Mouse (Mus musculus): ENCODE measurements around the gene Slc29a2. TPM values are rescaled to one million over a fixed set of nuclear protein-coding genes. Genes with fewer than 3 reads are reported as not detected.
"Not testable (repeated sequence)": the region's sequence is repeated elsewhere in the genome, so short reads cannot be mapped to it uniquely, and the experiment has no call there.

The Slc29a2 gene
- 4.6 and 5.9 TPM in 2 replicates for polyA plus RNA-seq (2012; rRNA removed)

DNA sequence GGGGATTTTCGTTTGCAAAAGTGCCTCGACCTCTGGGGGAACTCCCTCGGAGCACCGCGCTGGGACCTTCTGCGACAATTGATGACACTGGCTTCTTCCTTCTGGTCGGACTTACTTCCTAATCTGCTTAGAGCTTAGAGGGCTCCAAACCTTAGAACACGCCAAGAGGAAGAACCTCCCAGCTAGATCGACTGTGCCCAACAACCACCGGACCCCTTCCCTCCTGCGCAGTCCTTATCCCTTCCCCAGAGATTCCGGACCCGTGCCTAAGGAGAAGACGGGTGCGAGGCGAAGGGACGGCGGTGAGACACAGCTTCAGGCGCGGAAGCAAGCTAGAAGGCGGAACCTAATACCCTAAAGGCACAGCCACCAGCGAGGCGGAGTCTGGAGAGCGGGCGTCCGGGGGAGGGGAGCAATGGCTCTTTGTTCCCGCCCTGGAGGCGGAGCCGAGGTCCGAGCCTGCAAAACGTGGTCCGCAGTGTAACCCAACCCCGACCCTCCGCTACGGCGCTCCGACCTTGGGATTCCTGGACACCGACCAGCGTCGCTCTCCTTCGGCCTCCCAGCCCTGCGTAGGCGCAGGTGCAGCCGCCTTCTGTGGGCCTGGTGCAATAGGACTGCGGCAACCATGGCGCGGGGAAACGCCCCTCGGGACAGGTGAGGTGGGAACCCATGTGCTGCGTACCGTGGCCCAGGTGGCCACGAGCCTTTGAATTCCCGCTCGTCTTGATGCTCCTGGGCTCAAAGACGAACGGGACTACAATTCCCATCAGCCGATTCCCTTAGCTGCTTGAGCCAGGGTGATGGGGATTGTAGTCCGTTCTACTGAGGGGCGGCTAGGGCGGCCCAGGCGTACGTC, at the start of gene Slc29a2:
Gene Slc29a2, plus strand, starts transcription at position 240 of the 859 bp plus-strand sequence.
- DNase-seq (ENCODE audit: low spot score), result peak; percentile 75

DNA sequence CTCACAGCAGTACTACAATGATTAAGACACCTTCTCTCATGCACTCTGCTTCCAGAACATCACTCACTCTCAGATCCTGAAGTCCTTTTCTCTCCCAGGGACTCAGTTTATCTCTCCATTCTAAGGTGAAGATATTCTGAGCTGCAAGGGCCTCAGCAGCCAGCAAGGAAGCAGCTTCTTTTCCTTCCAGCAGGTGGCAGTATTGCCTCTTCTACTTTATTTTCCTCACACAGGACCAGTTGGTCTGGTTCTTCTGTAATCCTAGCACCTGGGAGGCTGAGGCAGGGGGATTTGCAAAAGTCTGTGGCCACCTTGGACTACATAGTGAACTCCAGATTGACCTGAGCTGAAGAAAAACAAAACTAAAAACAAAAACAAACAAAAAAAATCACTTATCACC, 41.9 kb upstream of the Slc29a2 start:
- no peak for DNase-seq (ENCODE audit: low spot score)

DNA sequence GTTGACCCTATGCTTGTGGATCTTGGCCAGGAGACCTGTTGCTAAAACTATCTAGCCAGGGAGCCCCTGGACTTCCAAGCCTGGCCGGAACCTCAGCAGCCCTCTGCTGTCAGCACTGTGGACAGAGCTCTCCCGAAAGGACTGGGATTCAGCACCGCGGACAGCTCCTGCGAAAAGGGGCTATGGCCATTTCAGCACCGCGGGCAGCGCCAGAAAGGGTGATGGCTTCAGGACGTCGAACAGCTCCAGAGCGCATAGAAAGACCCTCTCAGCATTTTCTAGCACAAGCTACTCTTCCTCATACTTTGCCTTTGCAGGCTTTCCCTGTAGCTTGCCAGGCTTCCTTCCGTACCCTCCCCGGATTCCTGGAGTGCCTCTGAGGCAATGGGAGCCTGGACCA, 34.6 kb upstream of the Slc29a2 start:
- DNase-seq (ENCODE audit: low spot score), result peak; percentile 94

DNA sequence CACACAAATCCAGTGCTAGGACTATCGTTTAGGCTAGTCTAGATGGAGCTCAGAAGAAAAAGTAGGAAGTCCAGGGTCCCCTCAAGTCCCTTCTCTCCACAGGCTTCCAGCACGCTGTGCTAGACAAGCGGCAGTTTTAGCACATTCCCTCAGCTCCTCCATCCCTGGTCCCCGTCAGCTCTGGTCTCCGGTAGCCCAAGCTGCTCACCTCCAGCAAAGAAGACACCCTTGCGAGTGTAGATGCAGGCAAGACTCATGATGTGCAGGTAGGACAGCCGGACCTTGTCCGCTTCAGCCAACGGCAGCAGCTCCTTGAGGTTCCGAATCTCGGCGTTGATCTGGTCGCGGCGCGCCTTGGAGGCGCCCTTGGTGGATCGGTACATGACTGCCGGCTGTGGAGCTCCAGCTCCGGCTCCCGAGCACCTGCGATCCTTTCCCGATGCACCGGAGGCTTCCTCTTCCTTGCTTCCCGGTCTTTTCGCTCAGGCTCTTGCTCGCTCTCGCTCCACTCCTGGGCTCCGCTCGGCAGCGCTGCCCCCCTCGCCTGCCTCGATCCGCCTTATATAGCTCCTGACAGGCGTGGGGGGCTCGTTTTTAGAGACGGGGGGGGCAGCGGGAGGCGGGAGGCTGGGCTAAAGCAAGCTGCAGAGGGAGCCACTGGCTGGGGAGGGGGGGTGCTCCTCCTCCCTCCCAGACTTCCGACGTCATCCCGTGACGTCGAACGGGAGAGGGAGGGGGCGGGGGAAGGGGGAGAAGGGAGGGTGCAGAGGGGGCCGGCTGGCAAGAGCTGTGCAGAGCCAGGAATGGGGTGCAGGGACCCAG, 34.0 kb upstream of the Slc29a2 start:
- DNase-seq (ENCODE audit: low spot score), result no peak

DNA sequence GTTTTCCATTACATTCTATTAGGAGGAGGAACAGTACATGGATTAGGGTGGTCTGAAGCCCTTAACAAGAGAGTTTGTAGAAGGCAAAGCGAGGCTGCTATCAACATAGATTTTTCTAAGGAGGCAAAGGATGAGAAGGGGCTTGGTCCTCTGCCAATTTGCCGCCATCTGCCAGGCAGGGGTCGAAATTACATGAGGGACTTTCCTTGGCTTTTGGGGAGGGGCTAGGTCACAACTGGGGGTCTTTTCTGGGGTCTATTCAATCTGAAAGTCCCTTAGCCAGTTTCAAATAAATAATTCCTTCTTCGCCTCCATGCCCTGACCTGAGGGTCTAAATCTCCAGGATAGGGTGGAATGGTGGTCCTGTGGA, 33.4 kb upstream of the Slc29a2 start, which contains the start of gene Npas4:
Gene Npas4, minus strand, starts transcription at position 61 of the 370 bp plus-strand sequence.
- DNase-seq (ENCODE audit: low spot score), result no peak

DNA sequence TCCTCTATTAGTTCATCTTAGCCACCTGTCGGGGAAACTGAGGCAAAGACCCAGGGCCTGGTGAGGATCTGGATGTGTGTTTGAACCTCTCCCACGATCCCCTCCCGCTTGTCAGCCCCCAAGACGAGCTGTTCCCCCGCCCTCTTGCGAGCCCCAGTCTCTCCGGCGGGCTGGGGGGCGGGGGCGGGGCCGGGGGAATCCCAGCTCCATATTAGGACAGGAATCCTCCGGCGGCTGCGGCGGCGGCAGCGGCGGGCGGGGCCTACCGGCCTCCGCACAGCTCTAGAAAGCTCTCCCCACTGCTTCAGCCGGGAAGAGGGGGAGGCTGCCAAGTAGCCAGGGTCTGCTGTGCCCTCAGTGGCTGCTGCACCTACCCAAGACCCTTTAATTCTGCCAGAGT, 32.9 kb upstream of the Slc29a2 start:
- DNase-seq (ENCODE audit: low spot score), result no peak

DNA sequence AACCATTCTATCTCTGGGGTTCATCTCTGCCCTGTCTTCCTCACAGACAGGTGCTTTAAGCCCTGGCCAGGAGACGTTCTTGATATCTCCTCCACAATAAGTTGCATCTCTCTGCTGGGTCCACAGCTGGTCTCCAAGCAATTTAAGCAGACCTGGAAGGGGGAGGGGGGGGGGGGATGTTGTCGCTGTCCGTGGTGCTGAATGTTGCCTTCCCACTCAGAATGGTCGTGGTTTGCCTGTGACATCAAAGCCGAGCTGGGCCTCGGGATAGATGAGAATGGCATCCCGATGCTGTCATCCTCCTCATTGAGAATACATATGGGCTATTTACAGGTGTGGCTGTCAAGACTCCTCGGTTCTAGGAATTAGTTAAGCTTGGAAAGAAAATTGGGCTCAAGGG, 31.3 kb upstream of the Slc29a2 start:
- no peak for DNase-seq (ENCODE audit: low spot score)

DNA sequence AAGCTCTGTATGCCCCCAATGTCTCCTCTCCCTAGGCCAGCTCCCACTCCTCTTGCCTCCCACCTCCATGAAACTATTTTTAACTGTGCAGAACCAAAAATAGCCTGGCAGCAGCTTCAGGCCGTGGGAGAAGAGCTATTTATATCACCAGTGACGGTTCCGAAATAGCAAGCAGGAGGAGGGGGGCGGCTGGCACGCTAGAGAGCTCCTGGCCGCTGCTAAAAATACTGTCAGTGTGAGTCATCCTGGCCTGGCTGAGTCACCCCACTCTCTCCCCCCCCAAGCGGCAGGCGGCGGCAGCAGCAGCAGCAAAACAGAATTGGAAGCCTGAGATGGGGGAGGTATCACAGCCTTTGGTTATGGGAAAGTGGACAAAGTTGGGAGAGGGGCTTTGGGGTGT, 30.8 kb upstream of the Slc29a2 start:
- DNase-seq (ENCODE audit: low spot score), result no peak

DNA sequence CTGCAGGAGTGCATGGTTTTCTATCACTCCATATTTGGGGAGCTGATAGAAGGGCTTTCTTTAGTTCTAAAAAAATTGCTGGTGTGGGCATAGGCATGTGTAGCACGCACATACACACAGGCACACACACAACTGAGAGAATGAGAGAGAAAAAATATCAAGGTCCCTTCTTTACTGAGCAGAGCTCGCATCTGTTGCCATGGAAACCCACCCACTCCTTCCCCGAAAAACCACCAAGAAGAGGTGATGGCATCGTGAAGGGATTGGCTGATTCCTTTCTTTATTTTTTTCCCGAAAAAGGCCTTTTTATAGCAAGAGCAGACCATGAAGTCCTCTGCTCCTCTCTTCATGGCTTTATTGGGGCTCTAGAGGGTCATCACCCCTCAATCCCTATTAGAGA, 29.6 kb upstream of the Slc29a2 start:
- no peak for DNase-seq (ENCODE audit: low spot score)

DNA sequence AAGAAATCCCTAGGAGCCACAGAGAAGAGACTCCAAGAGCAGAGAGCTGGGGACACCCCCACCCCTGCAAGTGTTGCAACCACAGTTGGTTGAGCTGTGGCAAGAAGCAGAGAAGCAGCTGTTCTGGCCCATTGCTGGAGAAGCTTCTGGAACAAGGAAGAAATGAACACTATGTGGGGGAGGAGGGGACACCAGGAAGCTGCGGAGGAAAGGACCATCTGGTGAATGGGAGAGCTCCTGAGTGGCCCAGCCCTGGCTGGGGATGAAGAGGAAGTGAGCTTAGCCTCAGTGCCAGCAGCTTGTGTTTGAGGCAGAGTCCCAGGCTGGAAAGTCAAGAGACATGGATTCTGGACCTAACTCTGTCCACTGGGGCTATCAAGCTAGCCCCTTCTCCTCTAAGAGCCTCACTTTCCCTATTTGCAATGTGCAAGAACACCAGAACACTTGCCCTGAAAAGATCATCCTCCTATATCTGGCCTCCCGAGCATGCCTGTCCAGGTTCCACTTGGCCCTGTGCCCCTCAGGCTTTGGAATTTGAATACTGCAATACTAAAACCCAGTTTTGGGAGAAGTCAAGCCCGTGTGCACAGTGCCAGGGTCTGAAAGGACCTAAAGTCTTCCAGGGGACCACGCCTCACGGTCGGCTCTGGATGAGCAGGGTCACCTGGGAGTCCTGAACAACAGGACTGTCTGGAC, 24.1 kb upstream of the Slc29a2 start:
- no peak for DNase-seq (ENCODE audit: low spot score)

DNA sequence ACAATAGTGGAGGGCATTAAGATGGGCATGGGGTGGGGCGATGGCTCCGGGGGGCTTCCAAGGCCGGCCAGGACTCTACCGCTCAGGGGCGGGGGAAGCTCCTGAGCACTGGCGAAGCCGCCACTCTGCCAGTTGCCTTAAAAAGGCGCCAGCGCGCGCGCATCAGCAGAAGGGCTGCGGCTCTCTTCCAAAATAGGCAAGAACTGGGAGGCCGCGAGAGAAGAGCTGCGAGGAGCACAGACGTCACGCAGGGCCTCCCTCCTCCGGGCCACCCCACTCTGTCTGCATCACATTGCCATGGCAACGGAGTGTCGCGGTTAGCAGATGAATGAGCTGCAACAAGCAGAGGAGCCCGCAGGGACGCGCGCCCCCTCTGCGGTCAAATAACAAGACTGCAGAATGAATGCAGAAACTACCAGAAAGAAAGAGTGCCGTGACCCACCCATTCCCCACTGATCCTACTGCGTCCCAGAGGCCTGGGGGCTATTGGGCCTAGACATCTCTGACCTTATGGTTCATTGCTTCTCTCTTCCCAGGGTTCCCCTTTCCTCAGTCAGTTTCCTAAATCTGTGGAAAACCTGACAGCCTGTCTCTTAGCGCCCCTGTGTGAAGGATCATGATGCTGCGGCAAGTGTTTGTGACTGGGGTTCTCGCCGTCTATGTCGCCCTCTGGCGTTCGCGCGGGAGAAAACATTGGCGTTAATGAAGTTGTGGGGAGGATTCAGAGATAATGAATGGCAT, 21.8 kb upstream of the Slc29a2 start:
- peak; percentile 63 for DNase-seq (ENCODE audit: low spot score)

DNA sequence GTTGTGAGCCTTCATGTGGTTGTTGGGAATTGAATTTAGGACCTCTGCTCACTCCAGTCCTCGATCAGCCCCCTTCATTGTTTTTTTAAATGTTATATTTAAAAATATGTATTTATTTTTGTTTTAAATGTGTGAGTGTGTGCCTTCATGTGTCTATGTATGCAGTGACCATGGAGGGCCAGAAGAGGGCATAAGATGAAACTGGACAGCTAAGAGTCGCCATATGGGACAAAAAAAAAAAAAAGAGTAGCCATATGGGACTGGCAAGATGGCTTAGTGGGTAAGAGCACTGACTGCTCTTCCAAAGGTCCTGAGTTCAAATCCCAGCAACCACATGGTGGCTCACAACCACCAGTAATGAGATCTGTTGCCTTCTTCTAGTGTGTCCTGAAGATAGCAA, 20.0 kb upstream of the Slc29a2 start:
- not testable (repeated sequence) for DNase-seq (ENCODE audit: low spot score)

DNA sequence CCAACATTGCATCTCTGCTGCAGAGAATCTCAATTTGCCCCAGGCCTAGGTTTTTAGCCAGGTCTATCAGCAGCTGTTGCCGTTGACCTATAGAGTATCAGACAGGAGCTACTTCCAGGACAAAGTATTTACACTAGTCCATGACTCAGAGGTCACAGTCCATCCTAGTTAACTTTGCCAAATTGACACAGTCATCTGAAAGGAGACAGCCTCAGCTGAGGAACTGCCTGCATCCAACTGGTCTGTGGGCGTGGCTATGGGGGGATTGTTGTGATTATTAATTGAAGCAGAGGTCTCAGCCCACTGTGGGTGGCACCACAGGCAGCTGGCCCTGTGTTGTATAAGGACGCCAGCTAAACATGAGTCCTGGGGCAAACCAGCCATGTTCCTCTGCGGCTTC, 18.7 kb upstream of the Slc29a2 start:
- no peak for DNase-seq (ENCODE audit: low spot score)

DNA sequence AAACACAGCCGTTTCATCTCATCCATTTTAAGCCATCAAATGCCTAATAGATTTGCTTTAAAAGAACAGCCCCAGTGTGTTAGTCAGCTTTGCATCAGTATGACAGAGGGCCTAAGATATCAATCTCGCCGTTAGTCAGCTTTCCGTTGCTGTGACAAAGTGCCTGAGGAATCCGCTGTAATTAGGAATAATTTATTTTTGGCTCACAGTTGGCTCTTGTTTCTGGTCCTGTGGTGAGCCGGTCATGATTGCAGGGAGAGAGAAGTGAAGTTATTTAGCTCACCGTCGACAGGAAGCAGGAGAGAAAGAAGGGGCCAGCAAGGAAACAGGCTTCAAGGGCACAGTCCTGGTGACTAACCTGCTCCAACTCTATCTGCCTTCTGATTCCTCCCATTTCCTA, 10.5 kb upstream of the Slc29a2 start:
- no peak for DNase-seq (ENCODE audit: low spot score)

DNA sequence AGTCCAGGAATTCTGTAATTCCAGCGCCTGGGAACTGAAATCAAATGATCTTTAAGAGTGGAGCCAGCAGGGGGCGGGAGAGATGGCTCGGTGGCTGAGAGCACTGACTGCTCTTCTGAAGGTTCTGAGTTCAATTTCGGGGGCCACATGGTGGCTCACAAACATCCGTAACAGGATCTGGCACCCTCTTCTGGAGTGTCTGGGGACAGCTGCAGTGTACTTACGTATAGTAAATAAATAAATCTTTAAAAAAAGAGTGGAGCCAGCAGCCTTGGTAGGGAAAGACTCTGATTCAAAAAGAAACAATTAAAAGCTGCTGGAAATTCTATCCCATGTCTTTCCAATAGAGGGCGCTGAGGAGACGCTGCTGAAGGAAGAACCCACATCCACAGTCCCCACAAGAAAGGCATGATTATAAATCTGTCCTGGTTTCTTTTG, 8.7 kb upstream of the Slc29a2 start:
- DNase-seq (ENCODE audit: low spot score), result no peak

DNA sequence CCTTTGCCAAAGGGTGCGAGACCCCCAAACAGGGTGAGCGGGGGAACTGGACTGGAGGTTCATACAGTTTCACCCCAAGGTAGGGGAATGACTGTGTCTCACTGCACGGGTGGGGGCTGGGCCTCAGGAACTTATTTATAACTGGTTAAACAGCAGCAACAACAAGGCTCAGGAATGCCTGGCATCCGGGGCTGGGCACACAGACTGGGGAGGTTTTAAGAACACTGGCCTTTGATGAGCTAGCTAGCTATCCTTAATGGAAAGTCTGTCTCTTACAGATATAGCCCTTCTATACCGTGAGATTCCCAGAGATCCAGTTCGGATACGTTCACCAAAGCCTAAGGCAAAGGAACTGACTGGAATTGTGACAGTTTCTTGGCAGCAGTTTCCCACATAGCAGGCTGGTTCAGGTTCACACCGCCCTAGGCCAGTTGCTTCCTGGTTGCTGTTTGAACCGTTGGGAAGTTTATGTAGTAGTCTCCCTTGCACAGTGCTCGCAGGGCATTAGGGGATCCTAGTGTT, 7.4 kb upstream of the Slc29a2 start:
- DNase-seq (ENCODE audit: low spot score), result no peak

DNA sequence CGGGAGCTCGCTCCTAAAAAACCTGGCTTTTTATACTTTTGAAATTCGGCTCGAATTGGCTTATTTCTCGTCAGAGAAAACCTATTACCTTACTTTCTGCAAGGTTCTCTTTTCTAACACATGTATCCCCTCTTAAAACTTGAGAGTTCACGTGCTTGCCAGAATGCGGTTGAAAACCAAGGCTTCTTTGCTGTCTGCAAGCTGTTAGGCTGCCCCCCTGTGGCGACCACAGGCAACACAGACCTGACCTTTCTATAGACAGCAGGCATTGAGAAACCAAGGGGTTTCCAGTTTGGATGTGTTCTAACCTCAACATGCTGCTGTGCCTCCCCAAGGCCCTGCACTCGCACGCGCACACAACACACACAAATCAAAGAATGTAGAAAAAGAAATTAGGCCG, 6.9 kb upstream of the Slc29a2 start:
- DNase-seq (ENCODE audit: low spot score), result no peak

DNA sequence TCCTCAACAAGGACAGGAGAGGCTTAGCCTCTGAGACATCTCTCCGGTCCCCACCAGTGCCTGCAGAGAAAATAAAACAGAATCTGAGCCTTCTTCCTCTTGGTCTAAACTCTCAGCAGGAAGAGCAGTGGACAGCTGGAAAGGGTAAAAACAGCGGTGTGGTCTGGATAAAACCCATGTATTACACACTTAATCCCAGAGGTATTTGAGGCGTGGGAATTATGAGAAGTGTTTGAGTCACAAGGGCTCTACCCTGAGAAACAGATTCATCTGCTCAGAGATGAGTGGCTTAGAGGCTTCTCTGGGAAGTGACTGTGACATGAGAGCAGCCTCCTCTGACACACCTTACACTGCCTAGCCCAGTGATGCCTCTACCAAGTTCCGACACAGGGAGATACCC, 6.0 kb upstream of the Slc29a2 start:
- DNase-seq (ENCODE audit: low spot score), result no peak

DNA sequence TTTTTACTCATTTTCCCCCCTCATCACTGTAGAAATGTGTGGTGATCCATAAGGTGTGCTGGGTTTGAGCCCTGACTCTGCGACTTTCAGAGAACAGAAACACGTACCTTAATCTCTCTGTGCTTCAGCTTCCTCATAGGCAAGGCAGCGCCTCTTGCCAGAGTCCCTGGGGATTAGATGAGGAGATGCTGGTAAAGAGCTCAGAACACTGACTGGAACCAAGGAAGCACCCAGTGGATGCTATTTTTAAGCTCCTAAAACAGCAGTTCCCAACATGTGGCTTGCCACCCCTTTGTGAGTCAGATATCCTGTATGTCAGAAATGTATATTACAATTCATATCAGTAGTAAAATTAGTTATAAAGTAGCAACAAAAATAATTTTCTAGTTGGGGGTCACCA, 5.5 kb upstream of the Slc29a2 start:
- no peak for DNase-seq (ENCODE audit: low spot score)

DNA sequence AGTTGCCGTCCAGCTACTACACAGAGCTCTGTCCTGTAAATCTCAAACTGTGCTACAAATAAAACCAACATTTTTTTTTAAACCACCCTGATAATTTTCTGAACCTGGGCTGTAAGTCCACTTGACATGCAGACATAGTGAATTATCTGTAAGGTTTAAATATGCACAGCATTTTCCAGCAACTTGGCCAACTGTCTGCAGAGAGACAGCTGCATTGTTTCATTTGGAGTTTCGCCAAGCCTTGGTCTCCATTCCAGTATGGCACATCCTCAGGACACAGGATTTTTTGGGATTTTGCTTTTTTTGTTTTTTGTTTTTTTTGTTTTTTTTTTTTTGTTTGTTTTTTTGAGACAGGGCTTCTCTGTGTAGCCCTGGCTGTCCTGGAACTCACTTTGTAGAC, 2.2 kb upstream of the Slc29a2 start:
- no peak for DNase-seq (ENCODE audit: low spot score)

DNA sequence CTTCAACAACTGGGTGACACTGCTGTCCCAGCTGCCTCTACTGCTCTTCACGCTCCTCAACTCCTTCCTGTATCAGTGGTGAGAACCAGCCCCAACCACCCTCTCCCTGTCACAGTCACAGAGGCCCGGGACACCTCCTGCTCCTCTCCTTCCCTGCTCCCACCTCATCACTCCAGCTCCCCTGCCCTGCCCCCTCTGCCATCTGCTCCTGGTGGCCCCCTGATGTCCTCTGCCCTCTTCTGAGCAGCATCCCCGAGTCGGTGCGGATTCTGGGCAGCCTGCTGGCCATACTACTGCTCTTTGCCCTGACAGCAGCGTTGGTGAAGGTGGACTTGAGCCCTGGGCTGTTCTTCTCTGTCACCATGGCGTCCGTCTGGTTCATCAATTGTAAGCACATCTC, 2.5 kb downstream of the Slc29a2 start:
- no peak for DNase-seq (ENCODE audit: low spot score)

All from urinary bladder, adult 2 months (tissue).